Mouse (Mus musculus): Measurements from ENCODE around the gene Gdap2.
A peak's percentile ranks its signal among the peaks of the same experiment; 100 is the strongest.

Gene Gdap2

GRCm38 (mm10) chr3:100162315-100163105, at the start of gene Gdap2, which contains the start of gene Wdr3:
TSS of gene Gdap2 (plus strand) at chr3:100162381.
TSS of gene Wdr3 (minus strand) at chr3:100162407.
- peak; percentile 93 to 94 for DNase-seq

GRCm38 (mm10) chr3:100118681-100119080, 43.5 kb upstream of the Gdap2 start:
- no peak for DNase-seq

- DNase-seq, result no peak
Measured at GRCm38 (mm10) chr3:100121961-100122360, 40.2 kb upstream of the Gdap2 start.

- DNase-seq, result no peak
Measured at GRCm38 (mm10) chr3:100122445-100122844, 39.7 kb upstream of the Gdap2 start.

GRCm38 (mm10) chr3:100160682-100161445, 1.3 kb upstream of the Gdap2 start:
- no peak for DNase-seq

- no peak for DNase-seq
Measured at GRCm38 (mm10) chr3:100161665-100162314, 391 bp upstream of the Gdap2 start.

GRCm38 (mm10) chr3:100163556-100163955, 1.4 kb downstream of the Gdap2 start:
- DNase-seq, result no peak

- DNase-seq, result no peak
Measured at GRCm38 (mm10) chr3:100164991-100165390, 2.8 kb downstream of the Gdap2 start.

GRCm38 (mm10) chr3:100176031-100176430, 13.8 kb downstream of the Gdap2 start:
- no peak for DNase-seq

GRCm38 (mm10) chr3:100180471-100180870, 18.3 kb downstream of the Gdap2 start:
- DNase-seq, result no peak

- peak; percentile 38 to 72 for DNase-seq
Measured at GRCm38 (mm10) chr3:100189444-100189843, 27.3 kb downstream of the Gdap2 start.

GRCm38 (mm10) chr3:100189861-100190260, 27.7 kb downstream of the Gdap2 start:
- no peak for DNase-seq

GRCm38 (mm10) chr3:100194210-100194609, 32.0 kb downstream of the Gdap2 start:
- DNase-seq, result peak in 1 of 2 experiments; percentile 7

- DNase-seq, result no peak
Measured at GRCm38 (mm10) chr3:100201554-100201953, 39.4 kb downstream of the Gdap2 start.

- no peak for DNase-seq
Measured at GRCm38 (mm10) chr3:100206973-100207372, 44.8 kb downstream of the Gdap2 start.

GRCm38 (mm10) chr3:100215469-100215868, 53.3 kb downstream of the Gdap2 start:
- no peak for DNase-seq

- peak; percentile 34 for DNase-seq
Measured at GRCm38 (mm10) chr3:100225326-100225959, 63.3 kb downstream of the Gdap2 start.

GRCm38 (mm10) chr3:100227509-100227908, 65.3 kb downstream of the Gdap2 start:
- no peak for DNase-seq

- peak; percentile 54 to 64 for DNase-seq
Measured at GRCm38 (mm10) chr3:100228981-100229380, 66.8 kb downstream of the Gdap2 start.

- no peak for DNase-seq
Measured at GRCm38 (mm10) chr3:100236725-100237436, 74.7 kb downstream of the Gdap2 start.

- DNase-seq, result no peak
Measured at GRCm38 (mm10) chr3:100242230-100242629, 80.0 kb downstream of the Gdap2 start.

GRCm38 (mm10) chr3:100246286-100246825, 84.2 kb downstream of the Gdap2 start:
- DNase-seq, result no peak

All from kidney, adult 8-10 months (tissue).